Comparison of ENCODE assay signal across 18 mouse cellular contexts in genomic region chr9:26804321-26804720, GRCm38 (mm10). TPM values are rescaled to one million over a fixed set of nuclear protein-coding genes. Genes with fewer than 3 reads are reported as not detected.
"Had no signal": no experiment of that assay in that cellular context is flagged by ENCODE, and none has a peak within 500 bp of the region (broad histone marks: within the 10 kb centered on the region; RNA-seq: fewer than 3 reads in every experiment).

No protein-coding gene starts in this region.

- ATAC-seq: intestine, embryonic 15.5 days; liver, embryonic 12.5 days had no signal

- H3K9me3 ChIP-seq: intestine, embryonic 15.5 days; limb, embryonic 10.5 days; limb, embryonic 13.5 days; liver, embryonic 12.5 days; liver, embryonic 15.5 days; stomach, embryonic 15.5 days had no signal

- H3K4me2 ChIP-seq: intestine, embryonic 15.5 days; limb, embryonic 13.5 days; liver, embryonic 12.5 days; liver, embryonic 15.5 days; midbrain, embryonic 11.5 days; stomach, embryonic 15.5 days had no signal

- H3K36me3 ChIP-seq: intestine, embryonic 15.5 days; limb, embryonic 10.5 days; limb, embryonic 13.5 days; liver, embryonic 12.5 days; liver, embryonic 15.5 days; stomach, embryonic 15.5 days had no signal

- H3K27ac ChIP-seq: intestine, embryonic 15.5 days; kidney, postnatal 0 days; limb, embryonic 10.5 days; limb, embryonic 13.5 days; liver, embryonic 12.5 days; liver, embryonic 15.5 days; stomach, embryonic 15.5 days had no signal

- H3K4me3 ChIP-seq: intestine, embryonic 15.5 days; limb, embryonic 10.5 days; limb, embryonic 13.5 days; liver, embryonic 12.5 days; liver, embryonic 15.5 days; stomach, embryonic 15.5 days had no signal

- H3K4me1 ChIP-seq: stomach, embryonic 15.5 days had no signal

- H3K27me3 ChIP-seq: intestine, embryonic 15.5 days; limb, embryonic 13.5 days; liver, embryonic 15.5 days; stomach, embryonic 15.5 days had no signal

- H3K9ac ChIP-seq: intestine, embryonic 15.5 days; limb, embryonic 13.5 days; liver, embryonic 12.5 days; liver, embryonic 15.5 days; stomach, embryonic 15.5 days had no signal

- DNase-seq: kidney, postnatal 4 days; liver; lung, adult 18-20 months; midbrain, embryonic 14.5 days; right cerebral cortex, postnatal 25 days; spleen, adult 18-20 months; thymus, postnatal 36 days had no signal

RNA-seq across cellular contexts. Expression of gene Glb1l3, which starts 56.4 kb away (rescaled TPM):
- polyA plus RNA-seq: intestine, embryonic 15.5 days; kidney, postnatal 0 days; limb, embryonic 10.5 days; limb, embryonic 13.5 days; liver, embryonic 12.5 days; liver, embryonic 15.5 days; midbrain, embryonic 11.5 days; midbrain, embryonic 14.5 days; midbrain, postnatal 0 days; neural tube, embryonic 11.5 days; neural tube, embryonic 14.5 days; stomach, embryonic 15.5 days had no signal
